Mouse (Mus musculus): ENCODE data around the gene Psmc4.

GRCm38 (mm10) chr7:28070531-28071298 lies 20.8 kb upstream of the Psmc4 start, which contains the start of gene Fcgbp:
- TF ChIP-seq ZC3H11A (IDR thresholded peaks at IDR 0.05; ENCODE audit: borderline replicate concordance, low read depth, low read length) (no peak), CHD2 (IDR thresholded peaks at IDR 0.05; ENCODE audit: low read depth, low read length) (no peak), MAFK (IDR thresholded peaks at IDR 0.05; ENCODE audit: insufficient read depth, low read depth, low read length) (no peak), ZNF384 (IDR thresholded peaks at IDR 0.05; ENCODE audit: low read depth, low read length) (no peak), HCFC1 (IDR thresholded peaks at IDR 0.05; ENCODE audit: borderline replicate concordance, insufficient read depth, low read length) (no peak)
